Mouse (Mus musculus): ENCODE results near the gene Elovl2.
A peak's percentile ranks its signal among the peaks of the same experiment; 100 is the strongest.
"Not testable (repeated sequence)": the region's sequence is repeated elsewhere in the genome, so short reads cannot be mapped to it uniquely, and the experiment has no call there.

Elovl2 gene

GRCm38 (mm10) chr13:41233241-41233640 is 13.0 kb upstream of the Elovl2 start:
- DNase-seq: no peak

DNA sequence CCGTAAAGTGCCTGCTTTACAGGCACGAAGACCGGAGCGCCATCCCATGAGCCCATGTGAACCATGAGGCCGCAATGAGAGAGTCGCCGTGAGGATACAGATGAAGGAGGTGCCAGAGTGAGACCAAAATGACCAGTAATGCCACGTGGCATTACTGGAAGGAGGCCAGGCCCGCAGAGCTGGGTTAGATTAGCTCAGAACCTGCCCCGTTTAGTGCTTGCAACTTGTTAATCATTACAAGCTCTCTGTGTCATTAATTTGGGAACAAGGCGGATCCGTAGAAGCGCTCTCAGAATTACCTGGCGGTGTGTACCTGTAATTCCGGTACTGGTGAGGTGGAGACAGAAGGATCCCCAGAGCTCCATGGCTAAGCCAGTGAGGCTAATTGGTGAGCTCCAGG is 12.0 kb upstream of the Elovl2 start:
- DNase-seq: peak; percentile 90 to 92

DNA sequence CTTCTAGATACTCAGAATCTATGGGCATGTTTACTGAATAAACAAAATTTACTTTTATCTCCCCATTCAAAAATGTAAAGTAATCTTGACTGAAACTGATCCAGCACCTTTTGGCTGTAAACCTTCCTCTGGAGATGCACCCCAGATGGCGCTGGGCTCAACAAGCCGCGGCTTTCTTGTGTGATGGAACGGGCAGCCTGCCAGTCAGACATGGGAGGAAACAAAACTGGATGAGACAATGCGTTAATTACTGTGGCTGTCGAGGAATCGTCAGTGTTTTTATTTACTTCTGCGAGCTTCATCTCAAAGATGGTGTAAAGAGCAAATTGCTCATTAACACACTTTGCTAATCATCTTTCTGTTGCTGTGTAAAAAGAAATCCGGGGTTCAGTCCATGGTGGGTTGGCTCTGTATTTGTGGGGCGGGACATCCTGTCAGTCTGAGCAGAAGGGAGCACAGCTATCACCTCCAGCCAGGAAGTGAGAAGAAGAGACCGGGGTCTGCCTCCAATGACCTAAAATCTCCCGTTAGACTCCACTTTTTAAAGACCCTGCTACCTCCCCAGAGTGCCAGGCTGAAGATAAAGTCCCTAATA is 11.3 kb upstream of the Elovl2 start:
- peak in 1 of 2 experiments; percentile 47 for DNase-seq

DNA sequence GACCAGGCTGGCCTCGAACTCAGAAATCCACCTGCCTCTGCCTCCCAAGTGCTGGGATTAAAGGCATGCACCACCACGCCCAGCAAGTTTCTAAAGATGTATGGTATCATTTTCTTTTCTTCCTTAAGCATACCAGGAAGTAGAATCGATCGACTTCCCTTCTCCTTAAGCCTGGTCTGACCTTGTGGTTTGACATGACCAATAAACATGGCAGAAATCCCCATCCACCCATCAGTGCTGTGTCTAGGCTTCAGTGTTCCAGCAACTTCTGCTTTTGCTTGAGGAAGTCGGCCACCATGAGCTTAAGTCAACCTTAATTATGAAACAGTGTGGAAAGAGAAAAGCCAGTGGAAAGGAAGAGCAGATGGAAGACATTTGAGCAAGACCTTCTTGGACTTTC is 10.1 kb upstream of the Elovl2 start:
- no peak for DNase-seq

- DNase-seq: no peak
Measured at GRCm38 (mm10) chr13:41228060-41228459, 7.9 kb upstream of the Elovl2 start.

DNA sequence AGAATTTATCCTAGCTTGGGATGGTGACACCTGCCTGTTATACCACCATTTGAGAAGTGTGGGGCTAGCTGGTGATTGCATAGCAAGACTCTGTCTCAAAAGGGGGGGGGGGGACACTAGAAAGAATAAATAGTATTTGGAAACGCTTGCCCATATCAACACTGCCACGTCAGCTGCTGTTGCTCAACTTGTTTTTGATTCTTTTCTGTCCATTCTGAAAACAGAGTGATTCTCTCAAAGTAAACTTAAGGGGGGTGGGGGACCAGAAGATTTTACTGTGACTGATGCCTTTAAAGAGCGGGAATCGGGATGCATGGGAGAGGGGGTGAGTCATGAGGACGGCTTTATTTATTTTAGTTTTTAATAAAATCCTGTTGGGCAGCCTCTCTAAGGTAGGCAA is 6.3 kb upstream of the Elovl2 start:
- no peak for DNase-seq

- DNase-seq: peak; percentile 13 to 49
Measured at GRCm38 (mm10) chr13:41219687-41220303, 410 bp downstream of the Elovl2 start.

GRCm38 (mm10) chr13:41219056-41219455 is 1.1 kb downstream of the Elovl2 start:
- peak in 1 of 2 experiments; percentile 34 for DNase-seq

GRCm38 (mm10) chr13:41216236-41216635 is 4.0 kb downstream of the Elovl2 start:
- DNase-seq: peak in 1 of 2 experiments; percentile 38

DNA sequence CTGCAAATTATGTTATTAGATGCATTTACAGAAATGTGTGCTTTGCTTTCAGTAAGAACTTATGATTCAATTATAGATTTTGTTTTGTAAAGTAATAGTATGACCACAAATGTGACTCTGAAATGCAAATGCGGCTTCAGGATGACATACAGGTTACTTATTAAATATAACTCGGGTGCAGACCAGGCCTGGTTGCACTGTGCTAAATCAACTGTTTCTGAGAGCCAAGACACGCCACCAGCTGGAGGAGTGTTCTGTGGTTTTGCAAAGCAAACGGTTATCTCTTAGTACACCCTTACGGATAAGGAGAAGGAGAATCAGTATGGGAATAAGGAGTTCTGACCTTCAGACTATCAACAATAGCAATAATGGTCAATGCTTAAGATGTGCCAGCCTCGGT is 4.5 kb downstream of the Elovl2 start:
- DNase-seq: peak in 1 of 2 experiments; percentile 41

GRCm38 (mm10) chr13:41212558-41213322 is 7.5 kb downstream of the Elovl2 start:
- peak; percentile 41 to 46 for DNase-seq

GRCm38 (mm10) chr13:41211276-41211675 is 8.9 kb downstream of the Elovl2 start:
- peak; percentile 39 to 51 for DNase-seq

GRCm38 (mm10) chr13:41206241-41206640 is 14.0 kb downstream of the Elovl2 start:
- DNase-seq: no peak

- DNase-seq: not testable (repeated sequence)
Measured at GRCm38 (mm10) chr13:41205568-41205967, 14.6 kb downstream of the Elovl2 start.

- no peak for DNase-seq
Measured at GRCm38 (mm10) chr13:41203691-41204090, 16.5 kb downstream of the Elovl2 start.

GRCm38 (mm10) chr13:41203289-41203688 is 16.9 kb downstream of the Elovl2 start:
- no peak for DNase-seq

DNA sequence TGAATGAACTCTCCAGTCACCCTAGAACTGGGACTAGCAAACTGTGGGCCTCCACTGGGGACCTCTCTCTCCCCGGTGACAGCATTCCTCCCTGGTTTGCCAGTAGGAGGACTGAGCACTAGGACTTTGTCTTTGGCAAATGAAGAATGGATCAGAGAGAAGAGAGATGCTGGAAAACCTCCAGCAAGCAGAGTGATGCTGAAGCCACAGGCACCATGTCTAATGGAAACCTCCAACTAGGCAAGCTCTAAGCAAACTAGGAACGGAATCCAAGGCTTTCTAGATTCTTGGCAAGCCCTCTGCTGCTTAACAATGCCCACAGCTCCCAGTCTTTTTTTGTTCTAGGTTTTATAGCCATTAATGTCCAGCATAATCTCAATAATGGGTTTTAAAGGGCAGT is 19.3 kb downstream of the Elovl2 start:
- no peak for DNase-seq

DNA sequence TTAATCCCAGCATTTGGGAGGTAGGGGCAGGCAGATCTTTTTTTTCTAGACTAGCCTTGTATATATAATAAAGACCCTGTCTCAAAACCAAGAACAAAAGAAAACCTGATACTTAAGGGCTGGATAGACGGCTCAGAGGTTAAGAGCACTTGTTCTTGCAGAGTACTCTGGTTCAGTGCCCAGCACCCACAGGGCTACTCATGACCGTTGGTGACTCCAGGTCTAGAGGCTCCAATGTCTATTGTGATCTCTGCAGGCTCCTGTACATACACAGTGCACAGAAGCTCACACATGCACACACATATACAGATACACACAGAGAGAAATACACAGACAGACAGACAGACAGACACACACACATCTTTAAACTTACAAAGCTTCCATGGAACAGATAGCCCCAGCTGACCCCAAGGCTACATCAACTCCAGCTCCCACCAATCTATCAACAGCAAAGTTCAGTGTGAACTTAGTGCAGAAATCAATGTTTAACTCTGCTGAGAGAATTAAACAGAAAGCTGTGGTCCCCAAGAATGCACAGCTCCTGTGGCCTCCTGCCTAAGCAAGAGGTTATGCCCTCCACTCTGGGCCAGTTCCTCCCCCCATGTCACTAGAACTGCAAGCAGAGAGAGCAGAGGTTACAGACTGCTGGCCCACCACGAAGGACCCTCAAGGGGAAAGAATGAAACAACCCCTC is 24.4 kb downstream of the Elovl2 start:
- DNase-seq: no peak

DNA sequence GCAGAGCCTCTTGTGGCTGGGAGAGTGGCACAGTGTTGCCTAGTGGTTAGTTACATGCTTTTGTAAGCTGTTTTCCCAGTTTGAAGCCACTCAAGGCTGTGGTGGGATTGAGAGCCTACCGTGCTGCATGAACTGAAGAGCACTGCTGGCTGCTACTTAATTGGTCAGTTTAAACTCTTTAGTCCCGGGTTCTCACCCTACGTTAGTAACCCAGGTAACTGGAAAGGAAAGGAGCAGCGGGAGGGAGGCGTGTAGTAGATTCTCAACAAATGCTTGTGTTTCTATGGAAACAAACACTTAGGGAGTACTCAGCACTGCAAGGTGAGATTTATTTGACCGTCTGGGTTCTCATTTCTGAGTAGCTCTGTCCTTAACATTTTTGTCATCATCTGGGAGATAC is 32.3 kb downstream of the Elovl2 start:
- DNase-seq: no peak

- DNase-seq: no peak
Measured at GRCm38 (mm10) chr13:41158426-41158825, 61.8 kb downstream of the Elovl2 start.

GRCm38 (mm10) chr13:41153146-41153545 is 67.1 kb downstream of the Elovl2 start:
- no peak for DNase-seq

DNA sequence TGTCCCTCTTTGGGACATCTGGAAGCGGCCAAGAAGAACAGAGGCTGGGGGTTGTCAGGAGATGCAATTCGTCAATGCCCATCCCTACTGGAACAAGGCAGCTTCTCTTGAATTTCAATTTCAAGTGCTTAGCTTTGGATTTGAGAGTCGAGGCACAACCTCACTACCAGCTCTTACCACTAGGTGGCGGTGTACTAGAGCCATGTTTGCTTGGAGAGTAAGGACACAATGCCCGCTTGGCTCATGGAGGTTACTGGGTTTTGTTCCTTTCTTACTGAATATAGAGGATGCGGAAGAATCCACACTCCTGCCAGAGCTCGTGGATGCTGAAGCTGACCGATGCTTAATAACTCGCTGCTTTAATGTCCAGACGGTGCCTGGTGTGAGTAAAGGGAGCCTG is 73.9 kb downstream of the Elovl2 start:
- peak; percentile 57 to 85 for DNase-seq

- DNase-seq: no peak
Measured at GRCm38 (mm10) chr13:41145433-41145970, 74.7 kb downstream of the Elovl2 start.
